Mouse (Mus musculus) heart, postnatal 14 days (tissue): ENCODE data around the gene Psmd5. TPM values are rescaled to one million over a fixed set of nuclear protein-coding genes. Genes with fewer than 3 reads are reported as not detected.
"Not testable (repeated sequence)": the region's sequence is repeated elsewhere in the genome, so short reads cannot be mapped to it uniquely, and the experiment has no call there.

Experiments used
- DNase-seq, 2 experiments: peaks; one replicate each; pipeline ENCODE4 v3.0.0; 2021 to 2022
- intact Hi-C: fragments of 180-260 bp; cut with DNase I; formaldehyde crosslinking; loops from one replicate; pipeline ENCODE4 v1.15.1; 2025
- total RNA-seq, 2 experiments: library from RNA; stranded (reverse); gene quantifications; 2 replicates each; pipeline ENCODE4 v1.2.3; 2021

Gene Psmd5
- total RNA-seq, 2 experiments from 2014 or later, result 15.2 to 16.5 TPM

DNA sequence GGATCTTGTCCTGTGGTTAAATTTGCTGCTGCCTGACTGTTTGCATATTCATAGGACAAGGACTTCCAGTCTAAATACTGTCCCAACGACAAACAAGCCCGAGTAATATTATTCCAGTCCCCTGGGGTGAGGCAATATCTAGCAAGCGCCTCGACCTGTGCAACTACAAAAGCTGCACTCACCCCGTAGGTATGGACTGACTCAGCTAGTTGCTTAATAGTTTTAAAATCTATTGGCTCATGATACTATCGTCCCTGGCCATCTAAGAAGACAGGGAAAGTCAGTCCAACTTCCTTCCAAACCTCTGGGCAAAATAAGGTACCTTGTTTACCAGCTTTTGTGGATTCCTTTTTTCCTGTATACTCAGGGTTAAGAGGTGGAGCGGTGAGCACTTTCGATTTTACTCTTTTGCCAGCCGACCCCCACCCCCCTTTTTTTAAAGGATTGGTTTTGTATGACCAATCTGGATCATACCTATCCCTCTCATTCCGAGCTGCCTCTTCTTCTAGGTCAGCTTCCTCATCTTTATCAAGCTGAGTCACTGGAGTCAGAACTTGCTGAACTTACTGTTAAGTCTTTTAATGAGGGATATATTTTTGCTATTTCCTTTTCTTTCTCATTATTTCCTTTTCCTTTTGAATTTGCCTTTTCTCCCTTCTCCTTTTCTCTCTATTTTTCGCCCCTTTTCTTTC lies 41.9 kb downstream of the Psmd5 start, which contains the start of gene Gm34653:
Gene Gm34653, plus strand, starts transcription at position 242 of the 692 bp plus-strand sequence.
- DNase-seq, intact Hi-C loops: not testable (repeated sequence)

DNA sequence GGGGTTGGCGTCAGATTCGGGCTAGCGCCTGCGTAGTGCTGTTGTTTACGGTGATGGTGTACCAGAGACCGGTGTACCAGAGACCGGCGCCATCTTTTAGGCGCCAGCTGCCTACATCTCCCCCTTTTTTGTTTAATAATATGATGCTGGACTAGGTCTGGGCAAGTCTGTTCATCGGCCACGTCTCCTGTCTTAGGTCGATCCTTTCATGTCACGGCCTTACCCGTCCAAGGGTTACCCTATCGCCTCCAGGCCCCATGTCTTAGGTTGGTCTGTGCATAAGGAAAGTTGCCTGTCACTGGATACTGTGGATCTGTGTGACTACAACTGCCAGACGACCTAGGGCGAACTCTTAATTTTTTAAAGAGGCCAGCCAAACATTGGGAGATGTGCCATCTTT lies 44.7 kb downstream of the Psmd5 start:
- intact Hi-C loops, DNase-seq: not testable (repeated sequence)

DNA sequence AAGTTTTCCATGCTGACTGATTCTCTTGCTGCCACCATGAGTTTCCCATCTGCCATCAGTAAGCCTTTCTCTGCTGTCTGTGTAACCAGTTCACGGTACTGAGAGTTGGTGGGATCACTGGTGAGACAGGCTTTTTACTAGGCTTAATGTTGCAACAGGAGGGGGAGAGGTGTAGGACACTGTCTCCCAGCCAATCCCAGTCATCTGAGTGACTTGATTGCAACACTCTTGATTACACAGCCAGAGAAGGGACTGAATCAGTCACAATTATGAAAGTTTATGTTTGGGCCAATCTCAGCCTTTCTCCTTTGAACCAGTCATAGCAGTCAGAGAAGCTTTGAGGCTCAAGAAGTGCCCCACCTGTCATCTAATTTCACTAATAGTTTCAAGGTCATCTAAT lies 46.7 kb downstream of the Psmd5 start:
- intact Hi-C loops, result loop anchor here (5.0 kb wide), 2 partner anchors 44 to 144 kb away; partner anchors contain the start of genes Cutal and Psmd5
- DNase-seq, result no peak

DNA sequence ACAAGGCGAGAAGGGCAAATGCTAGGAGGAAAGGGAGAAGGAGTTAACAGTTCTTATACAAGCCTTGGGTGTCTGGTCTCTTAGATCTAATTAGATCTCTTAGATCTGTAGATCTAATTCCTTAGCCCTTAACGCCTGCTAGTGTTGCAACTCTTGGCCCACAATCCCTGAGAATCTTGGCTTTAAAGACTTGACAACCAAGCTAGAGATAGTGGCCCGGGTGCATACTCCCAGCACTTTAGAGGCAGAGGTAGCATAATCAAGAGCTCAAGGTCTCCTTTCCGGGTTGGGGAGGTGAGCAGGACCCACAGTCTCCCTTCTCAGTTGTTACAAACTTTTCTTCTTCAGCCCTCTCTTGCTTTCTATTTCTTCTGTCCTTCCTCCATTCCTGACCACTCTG lies 47.2 kb downstream of the Psmd5 start:
- no peak for DNase-seq
- intact Hi-C loops, result loop anchor here (5.0 kb wide), 2 partner anchors 45 to 145 kb away; partner anchors contain the start of genes Cutal and Psmd5

DNA sequence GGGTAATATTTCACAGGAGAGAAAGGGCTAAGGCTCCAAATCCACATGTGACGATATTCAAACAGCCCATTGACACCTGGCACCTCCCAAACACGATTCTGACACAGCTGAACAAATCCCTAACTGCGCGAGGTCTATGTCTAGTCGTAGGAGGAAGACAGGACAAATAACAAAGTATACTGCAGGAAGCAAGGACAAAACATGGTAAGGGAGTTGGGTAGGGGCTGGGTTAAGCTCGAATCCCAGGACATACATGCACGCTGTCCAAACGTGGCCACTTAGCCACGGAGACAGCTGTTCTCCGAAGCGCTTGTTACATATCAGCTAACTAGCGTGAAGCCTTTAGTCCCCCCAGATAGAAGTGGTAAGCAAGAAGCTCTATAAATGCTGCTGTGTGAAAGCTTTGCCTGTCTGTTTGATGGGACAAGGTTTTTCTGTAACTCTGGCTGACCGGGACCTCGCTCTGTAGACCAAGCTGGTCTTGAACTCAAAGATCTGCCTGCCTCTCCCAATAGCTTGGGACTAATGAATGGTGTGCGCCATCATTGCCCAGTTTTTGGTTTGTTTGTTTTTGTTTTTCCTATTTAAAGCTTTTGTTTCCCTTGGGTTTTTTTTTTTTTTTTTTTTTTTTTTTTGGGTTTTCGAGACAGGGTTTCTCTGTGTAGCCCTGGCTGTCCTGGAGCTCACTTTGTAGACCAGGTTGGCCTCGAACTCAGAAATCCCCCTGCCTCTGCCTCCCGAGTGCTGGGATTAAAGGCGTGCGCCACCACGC lies 48.1 kb downstream of the Psmd5 start:
- intact Hi-C loops, result loop anchor here (5.0 kb wide), 2 partner anchors 46 to 146 kb away; partner anchors contain the start of genes Cutal and Psmd5

DNA sequence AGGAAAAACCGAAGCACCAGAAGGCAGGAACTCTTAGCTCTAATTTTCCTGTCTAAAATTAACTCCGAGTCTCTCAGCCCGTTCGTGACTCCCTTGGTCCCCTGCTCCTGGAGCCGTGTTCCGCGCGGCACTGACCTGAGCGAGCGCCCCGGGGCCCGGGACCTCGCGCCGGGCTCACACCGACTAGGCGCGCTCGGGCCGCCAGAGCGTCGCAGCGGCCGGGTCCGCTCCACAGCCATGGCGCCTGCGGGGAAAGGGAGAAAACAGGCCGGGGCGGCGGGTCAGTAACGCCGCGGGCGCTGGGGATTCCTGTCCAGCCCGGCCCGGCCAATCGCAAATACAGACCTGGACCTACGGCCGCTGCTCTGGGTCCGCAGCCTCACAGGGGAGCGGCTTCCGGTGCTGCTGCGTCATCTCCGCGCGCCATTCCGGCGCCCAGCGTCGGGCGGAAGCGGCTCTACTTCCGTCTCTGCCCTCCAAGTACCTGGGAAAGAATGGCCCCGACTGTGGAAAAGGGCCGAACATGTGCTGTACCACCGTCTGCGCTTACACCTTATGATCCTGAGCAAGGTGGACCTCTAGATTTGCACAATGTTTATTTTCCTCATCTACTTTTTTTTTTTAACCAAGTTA lies 48.8 kb downstream of the Psmd5 start, which contains the start of gene Fbxw2:
Gene Fbxw2, minus strand, starts transcription at position 485 of the 633 bp plus-strand sequence.
- DNase-seq, result peak; percentile 93 to 96
- intact Hi-C loops, result loop anchor here (5.0 kb wide), 2 partner anchors 46 to 146 kb away; partner anchors contain the start of genes Cutal and Psmd5

More for the DNA sequence above, 48.1 kb downstream of the Psmd5 start:
- DNase-seq, result peak in 1 of 2 experiments; percentile 11

DNA sequence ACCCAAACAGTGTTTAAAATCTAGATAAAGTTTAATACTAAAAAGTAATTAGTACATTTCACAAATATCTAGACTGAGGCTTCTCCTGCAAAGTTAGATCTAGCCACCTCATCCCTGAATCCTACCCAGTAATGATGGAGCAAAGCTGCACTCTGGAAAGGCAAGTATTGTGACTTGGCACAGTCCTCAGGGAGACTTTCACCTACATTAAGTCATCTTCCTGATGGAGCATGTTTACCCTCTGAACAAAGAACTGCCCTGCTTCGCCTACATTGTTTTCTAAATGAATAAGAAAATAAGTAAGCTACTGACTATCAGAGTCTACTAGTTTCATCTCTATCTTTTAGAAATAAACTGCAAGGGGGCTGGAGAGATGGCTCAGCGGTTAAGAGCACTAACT lies 56.3 kb downstream of the Psmd5 start:
- no peak for DNase-seq
- intact Hi-C loops, result no loop called here

DNA sequence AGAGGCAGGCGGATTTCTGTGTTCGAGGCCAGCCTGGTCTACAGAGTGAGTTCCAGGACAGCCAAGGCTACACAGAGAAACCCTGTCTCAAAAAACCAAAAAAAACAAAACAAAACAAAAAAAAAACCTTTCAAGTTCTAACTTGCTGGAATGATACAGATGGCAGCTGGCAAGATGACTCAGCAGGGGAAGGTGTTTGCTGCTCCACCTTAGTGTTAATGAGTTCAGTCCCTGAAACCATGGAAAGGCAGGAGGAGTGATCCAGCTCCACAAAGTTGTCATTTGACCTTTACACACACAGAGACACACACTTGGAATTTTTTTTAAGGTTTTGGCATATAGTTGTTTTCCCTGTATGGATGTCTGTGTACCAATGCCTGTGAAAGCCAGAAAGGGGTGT lies 58.9 kb downstream of the Psmd5 start:
- intact Hi-C loops, DNase-seq: not testable (repeated sequence)

DNA sequence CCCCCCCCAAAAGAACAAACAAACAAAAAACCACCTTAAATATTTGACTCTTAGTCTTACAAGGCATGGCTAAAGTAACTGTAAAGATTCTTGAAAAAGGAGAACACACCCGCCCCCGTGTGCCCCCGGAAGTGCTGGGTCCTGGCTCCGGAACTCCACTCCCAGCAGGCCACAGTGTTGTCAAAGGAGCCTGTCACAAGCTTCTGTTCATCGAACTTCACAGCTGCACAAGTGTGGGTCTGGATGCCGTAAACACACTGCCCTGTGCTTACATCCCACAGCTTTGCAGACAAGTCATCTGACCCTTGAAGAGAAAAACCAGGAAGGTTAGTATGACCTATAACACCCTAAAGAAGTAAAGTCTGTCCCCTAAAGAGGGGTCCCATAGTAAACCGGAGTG lies 62.1 kb downstream of the Psmd5 start:
- no peak for DNase-seq
- intact Hi-C loops, result no loop called here

DNA sequence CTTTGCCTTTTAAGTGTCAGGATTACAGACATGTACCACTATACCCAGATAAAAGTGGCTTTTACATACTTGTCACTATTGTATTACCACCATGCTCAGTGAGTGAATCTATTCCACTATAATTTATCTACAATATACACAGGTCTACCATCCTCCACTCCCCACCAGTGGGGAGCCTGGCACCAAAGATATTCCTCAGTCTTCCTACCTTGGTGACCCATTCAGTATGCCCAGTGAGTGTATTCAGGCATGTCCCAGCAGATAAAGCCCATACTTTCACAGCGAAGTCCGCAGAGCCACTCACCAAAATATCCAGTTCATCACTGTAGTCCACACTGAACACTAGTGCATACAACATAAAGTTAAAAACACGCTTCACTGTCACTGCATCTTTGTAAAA lies 64.0 kb downstream of the Psmd5 start:
- intact Hi-C loops, result no loop called here
- no peak for DNase-seq

DNA sequence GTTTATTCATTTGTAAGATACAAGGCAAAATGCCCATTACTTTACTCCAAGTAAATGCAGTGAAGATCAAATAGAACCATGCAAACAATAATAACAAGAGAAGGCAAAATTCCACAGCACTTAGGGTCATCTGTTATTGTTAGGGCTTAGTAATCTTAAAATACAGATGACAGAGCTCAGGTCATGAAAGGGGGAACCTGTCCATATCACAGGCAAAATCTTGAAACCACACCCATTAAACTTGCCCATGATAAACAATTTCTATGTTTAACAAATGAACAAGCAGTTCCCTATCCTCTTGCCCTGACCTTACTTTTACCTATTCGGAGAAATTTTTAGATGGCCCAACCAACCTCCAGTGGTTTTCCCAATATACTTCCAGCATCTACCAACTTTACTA lies 65.2 kb downstream of the Psmd5 start:
- intact Hi-C loops, result no loop called here
- no peak for DNase-seq

DNA sequence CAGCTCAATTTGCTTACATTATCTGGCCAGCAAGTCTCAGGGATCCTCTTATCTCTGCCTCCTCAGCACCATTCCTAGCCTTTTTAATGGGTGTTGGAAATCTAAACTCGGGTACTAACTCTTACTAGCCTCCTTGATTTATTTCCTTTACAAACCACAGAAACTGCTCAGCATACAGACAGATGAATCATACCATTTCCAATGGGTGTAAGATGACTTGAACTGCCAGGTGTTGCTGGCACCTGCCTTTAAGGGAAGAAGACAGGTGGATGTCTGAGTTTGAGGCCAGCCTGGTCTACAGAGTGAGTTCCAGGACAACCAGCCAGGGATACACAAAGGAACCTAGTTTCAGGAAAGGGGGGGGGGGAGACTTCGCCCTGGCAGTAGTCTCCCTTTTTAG lies 66.7 kb downstream of the Psmd5 start:
- intact Hi-C loops, result no loop called here
- no peak for DNase-seq

DNA sequence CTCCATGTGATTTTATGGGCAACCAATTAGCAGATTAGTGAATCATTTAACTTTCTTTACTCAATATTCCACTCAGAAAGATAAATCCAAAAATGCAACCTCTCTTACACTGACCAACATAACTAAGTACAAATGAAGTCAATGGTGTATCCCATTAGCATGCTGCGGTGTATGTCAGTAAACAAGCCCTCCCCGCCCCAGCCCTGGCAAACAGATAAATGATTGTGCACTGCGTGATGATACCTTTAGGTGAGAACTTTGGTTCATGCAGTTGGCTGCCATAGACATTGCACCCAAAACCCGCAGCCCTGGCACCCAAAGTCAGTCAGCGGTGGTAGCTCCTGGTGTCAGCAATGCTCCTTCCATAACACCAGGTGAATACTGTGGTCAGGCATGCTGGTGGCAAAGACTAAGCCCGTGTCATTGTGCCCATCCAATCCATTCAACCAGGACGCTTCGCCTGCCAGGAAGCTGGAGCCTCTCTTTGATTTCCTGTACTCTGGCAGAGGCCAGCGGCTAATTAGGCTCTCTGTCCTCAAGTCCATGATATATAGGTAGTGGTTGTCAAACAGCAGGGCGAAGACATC lies 69.3 kb downstream of the Psmd5 start:
- intact Hi-C loops, result no loop called here
- no peak for DNase-seq

DNA sequence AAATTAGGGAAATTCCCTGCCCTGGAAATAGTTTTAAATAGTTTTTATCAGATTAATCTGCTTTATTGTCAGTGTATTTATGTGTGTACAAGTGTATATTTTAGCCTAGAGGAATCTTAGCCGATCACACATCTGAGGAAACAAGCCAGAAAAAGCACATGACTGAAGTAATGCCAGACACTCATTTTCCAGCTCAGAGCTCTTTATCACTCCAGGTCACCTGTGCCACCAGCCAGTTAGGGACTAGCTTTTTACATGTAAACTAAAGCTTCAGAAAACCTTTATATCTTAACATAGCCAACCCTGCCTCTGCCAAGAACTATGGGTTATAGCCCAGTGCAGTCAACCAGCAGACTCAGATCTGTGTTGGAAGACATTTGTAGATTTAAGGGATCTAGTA lies 70.0 kb downstream of the Psmd5 start:
- intact Hi-C loops, result no loop called here
- no peak for DNase-seq

DNA sequence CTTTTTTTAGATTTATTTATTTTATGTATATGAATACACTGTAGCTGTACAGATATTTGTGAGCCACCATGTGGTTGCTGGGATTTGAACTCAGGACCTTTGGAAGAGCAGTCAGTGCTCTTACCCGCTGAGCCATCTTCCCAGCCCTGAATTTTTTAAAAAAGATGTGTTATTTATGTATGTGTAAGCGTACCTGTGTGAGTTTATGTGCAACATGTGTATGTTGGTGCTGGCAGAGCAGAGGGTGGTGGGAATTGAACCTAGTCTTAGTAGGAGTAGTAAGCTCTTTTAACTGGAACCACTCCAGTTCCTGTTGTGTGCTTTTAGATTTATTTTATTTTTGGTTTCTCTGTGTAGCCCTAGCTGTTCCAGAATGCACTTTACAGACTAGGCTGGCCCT lies 70.6 kb downstream of the Psmd5 start:
- DNase-seq, result no peak
- intact Hi-C loops, result no loop called here

DNA sequence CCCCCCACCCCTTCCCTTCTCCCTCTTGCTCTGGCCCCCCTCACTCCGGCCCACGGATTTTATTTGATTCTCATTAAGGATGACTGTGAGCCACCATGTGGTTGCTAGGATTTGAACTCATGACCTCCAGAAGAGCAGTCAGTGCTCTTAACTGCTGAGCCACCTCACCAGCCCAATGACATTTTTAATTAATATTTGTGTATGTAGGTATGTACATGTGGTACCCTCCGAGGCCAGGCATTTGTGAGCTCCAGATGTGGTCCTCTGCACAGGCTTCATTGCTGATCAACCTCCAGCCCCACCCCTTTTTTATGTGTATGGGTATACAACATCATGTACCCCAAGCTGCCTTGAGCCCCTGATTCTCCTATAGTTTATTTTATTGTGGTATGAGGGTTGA lies 71.0 kb downstream of the Psmd5 start:
- DNase-seq, result no peak
- intact Hi-C loops, result loop anchor here (2.0 kb wide), 1 partner anchor 67 kb away; no protein-coding TSS in a partner anchor

DNA sequence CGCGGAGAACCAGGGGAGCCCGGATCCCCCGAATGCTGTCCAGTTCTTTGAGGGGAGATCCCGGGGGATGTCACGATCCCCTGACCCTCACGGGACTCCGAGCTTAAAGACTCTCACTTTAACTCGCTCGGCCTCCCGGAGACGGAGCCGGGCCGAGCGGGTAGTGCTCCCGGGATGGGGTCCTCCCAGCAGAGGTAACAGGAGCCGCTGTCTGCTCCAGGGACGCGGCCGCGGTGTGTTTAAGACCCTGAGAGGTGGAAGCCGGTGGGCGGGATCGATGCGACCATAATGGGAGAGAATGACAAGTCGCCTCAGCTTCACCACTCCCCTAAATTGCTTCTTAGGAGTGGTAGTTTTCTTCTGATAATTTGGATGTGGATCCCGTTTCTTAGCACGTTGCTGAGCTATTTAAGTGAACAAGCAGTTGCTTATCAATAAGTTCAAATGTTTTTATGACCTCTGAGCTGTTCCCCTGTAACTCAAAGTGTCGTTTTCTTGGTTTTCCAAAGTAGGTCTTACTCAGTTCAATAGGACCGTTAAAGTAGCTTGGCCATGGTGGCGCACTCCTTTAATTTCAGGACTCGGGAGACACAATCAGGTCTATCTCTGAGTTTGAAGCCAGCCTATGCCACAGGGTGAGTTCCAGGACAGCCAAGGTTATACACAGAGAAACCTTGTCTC lies 72.1 kb downstream of the Psmd5 start:
- DNase-seq, result peak; percentile 37 to 55
- intact Hi-C loops, result loop anchor here (2.0 kb wide), 1 partner anchor 68 kb away; no protein-coding TSS in a partner anchor

DNA sequence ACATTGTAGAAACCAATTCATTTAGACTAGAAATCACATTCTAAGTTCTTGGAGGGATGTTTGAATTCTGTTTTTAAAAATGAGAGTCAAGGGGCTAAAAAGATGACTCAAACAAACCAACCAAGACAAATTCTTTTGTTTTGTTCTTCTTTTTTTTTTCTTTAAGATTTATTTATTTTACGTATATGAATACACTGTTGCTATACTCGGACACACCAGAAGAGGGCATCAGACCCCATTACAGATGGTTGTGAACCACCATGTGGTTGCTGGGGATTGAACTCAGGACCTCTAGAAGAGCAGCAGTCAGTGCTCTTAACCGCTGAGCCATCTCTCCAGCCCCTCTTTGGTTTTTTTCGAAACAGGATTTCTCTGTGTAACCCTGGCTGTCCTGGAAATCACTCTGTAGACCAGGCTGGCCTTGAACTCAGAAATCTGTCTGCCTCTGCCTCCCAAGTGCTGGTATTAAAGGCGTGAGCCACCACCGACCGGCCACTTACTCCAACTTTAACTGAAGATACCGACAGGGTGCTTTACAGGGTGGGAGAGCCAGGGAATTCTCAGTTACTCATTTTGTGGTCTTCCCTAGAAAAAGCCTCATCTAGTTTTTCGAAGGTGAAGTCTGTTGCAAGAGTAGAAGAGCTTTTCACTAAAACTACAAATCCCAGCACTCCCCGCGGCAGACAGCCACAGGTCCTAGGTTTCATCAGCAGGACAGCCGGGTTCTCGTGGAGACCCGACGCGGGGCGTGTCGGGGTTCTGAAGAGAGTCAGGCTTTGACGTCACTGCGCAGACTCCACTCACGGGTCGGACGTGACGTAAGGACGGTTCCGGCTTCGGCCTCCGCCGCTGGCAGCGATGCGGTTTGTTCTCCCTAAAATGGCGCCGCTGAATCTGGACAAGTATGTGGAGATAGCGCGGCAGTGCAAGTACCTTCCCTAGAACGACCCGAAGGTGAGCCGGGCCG lies 73.0 kb downstream of the Psmd5 start:
- peak; percentile 95 to 98 for DNase-seq
- intact Hi-C loops, result loop anchor here (2.0 kb wide), 1 partner anchor 69 kb away; no protein-coding TSS in a partner anchor

DNA sequence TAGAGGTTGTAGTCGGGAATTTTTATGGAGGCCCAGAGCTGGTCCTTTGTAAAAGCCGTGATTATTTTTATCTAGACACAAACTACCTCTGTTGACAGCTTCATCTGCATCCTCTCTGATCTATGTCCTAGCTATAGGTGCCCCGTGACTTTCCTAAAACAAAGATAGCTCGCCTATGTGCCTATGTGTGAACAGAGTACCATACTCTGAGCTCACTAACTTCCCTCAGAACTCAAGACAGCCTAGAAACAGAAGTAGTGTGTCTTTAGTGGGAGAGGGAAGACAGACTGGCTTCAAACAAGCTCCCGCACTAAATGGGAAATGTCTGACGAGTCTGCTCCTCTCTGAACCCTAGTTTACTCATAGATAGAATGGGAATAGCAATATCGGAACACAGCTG lies 74.4 kb downstream of the Psmd5 start:
- intact Hi-C loops, result no loop called here
- no peak for DNase-seq
